Mouse (Mus musculus) cerebellum, adult 2 months (tissue): ENCODE measurements at regions not wholly inside any gene's neighbourhood (a gene's known extent, or its start where the extent isn't known, plus 50 kb on each side); places are given as distances from the start of the nearest gene placed in this dataset.

Experiments
- CTCF ChIP-seq: fragments of 200-500 bp; IDR thresholded peaks from 2 replicates; pipeline ENCODE4 v1.5.1; 2011; ENCODE audit warnings: low read depth, mild to moderate bottlenecking, control low read depth, low read length, moderate library complexity, borderline replicate concordance; ENCODE audit not compliant: insufficient read depth
- POLR2A ChIP-seq: fragments of 200-500 bp; IDR thresholded peaks from 2 replicates; pipeline ENCODE4 v1.6.1; 2011; ENCODE audit warnings: low read length, control low read depth, borderline replicate concordance; ENCODE audit not compliant: insufficient read depth

GRCm38 (mm10) chr9:47283746-47284455, 246.1 kb upstream of the Cadm1 start:
- no peak for TF ChIP-seq CTCF
- TF ChIP-seq POLR2A, result no peak
